Mouse (Mus musculus) WW6 (cell line): Measurements from ENCODE around the gene Top1.

Experiments used
- DNase-seq: peaks from one replicate; pipeline ENCODE4 v3.0.0-alpha.2; 2013; ENCODE audit warnings: low read depth, low spot score

The Top1 gene

DNA sequence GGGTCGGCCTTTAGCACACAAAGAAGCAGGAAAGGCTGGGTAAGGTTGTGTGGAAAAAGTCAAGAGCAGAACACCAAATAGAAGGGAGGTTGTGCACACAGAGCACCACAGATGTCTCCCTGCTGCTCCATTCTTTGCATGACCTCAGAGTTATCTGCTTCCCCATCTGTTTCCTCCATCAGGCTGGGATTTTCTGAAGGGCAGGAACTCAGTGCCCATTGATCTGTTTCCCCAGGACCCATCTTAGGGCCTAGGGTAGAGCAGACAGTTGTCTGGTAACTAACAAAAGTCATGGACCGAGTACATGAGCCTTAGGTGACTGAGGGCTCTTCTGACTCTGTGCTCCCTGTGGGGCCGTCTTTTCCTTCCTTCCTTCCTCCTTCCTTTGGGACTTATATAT is 95.9 kb downstream of the Top1 start:
- DNase-seq = no peak

DNA sequence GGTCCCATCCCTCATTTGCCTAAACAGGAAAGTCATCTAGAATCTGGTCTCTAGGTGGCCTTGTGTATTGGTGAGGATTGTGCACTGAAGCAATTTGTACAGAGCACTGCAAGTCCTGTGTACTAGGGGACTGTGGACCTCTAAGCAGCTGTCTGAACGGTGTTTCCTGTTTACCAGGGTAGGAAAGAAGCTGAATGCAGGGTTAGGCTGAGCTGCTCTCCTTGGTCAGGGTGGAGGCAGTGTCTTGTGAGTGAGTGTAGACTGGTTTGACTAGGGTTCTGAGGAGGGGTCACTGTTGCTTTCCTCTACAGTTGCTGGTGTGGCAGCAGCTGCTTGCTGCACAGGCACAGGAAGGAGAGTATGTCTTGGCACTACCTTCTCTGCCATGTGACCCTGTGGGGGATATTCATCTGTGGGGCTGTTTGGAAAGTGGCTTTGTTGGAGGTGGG is 96.5 kb downstream of the Top1 start:
- DNase-seq = no peak

DNA sequence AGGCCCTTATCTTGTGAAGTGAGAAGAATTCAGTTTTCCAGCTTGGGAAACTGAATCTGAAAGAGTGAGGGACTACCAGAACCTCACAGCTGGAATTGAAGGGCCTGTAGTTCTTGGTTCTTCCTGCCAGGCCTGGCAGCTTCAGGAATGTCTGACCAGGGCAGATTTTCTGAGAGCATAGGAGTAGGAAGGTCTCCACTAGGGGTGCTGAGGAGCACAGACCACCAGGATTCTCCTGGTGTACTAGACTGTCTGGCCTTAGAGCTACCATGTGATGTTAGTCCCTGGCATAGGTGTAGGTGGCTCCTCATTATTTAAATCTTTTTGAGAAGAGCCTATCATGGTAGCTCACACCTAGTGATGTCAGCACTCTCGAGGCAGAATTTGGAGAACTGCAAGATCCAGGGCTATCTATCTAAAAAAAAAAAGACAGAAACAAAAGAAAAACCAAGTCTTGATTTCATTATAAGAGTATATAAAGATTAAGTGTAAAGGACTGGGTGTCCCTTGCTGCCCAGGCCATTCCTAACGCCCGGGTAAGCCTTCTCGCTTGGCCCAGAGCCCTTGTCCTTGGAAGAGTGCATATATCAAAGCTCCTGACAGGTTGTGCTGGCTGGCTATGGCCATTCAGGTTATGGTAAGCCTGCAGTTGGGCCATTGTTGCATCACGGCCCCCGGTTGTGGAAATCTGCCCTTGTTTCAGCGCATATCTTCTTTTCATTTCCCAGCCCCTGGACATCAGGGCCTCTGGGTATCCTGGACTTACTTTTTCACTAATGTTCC is 98.5 kb downstream of the Top1 start:
- DNase-seq = no peak

DNA sequence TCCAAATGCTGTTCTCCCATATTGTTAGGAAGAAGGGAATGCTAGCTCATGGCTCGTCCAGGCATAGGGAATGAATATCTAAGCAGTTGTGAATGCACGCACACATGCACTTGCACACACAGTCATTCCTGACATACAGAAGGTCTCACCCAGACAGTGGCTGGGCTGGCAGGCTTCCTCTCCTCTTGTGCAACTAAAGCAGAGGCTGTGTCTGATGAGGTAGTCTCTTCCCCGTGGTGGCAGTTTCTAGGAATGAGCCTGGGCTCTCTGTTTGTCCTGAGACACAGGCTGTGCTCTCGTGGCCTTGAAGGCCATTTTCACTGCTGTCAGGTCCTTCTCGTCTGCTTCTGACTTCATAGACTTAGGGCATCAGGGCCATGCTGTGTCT is 99.1 kb downstream of the Top1 start:
- DNase-seq = no peak

DNA sequence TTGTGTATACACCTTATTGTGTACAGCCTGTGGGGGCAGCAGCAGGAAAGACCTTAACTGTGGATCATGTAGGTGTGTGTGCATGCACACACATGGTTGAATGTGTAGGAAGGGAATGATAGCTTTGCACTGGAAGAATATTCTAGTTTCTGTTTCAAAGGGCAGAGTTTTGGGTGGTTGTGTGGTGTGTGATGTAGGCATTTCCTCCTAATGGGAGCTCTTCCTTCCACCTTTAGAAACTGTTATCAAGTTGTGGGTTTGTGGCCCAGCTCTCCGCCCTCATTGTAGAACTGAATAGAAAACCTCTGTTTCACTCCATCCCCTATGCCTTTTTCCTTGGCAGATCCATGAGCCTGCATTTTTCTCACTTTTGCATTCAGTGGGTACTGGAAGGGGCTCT is 99.8 kb downstream of the Top1 start:
- DNase-seq = no peak

DNA sequence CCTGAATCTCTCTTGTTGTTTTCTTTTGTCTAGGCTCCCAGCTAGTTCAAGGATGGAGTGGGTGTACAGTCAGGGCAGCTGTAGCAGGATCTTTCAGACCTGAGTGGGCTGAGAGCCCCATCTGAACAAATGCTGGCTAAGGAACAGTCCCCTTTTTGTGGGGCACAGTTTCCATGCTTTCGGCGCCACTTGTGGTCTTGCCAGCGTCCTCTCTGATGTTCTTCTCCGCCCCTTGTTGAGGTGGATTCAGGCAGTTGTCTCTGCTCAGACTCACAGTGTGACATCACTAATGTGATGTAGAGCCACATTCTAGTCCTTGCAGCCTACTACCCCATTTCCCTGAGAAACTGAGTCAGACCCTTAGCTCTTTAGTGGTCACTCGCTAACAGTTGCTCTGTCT is 100.9 kb downstream of the Top1 start:
- no peak for DNase-seq

DNA sequence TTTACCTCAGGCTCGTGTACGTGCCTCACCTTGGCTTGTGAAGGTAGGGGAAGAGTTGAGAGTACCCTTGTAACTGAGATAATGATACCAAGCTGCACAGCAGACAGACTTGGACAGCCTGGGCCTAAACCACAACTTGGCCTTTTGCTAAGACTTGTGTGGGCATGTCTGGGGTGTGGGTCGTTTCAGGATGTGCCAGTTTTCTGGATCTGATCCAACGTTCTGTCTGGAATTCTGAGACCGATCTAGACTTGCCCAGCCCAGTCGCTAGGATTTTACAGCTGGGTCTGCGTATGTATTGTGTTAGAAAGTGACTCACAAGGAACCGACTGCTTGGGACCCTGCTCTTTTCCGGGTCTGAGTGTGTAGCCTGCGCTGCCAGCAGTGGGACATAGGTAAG is 101.4 kb downstream of the Top1 start:
- DNase-seq = no peak

DNA sequence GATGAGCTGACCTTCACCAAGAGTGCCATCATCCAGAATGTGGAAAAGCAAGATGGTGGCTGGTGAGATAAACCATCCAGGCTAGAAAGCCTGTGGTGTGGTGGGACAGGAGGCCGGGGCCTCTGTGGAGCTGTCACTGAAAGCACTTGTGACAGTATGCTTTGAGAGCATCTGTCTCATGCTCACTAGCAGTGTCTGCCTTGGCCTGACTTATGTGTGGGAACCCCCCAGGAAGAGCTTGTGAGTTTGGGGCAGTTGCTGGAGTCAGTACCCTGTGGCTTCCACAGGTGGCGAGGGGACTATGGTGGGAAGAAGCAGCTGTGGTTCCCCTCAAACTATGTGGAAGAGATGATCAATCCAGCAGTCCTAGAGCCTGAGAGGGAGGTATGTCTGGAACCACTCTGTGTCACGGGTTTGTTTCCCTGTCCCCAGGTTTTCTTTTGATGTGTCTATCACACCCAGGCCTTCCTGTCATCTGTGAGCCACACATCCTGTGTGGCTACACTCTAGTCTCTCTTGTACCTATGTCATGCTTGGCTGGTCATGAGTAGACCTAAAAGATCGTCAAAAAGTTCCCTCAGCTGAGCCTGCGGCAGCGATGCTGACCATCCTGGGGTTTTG is 111.0 kb downstream of the Top1 start:
- no peak for DNase-seq

DNA sequence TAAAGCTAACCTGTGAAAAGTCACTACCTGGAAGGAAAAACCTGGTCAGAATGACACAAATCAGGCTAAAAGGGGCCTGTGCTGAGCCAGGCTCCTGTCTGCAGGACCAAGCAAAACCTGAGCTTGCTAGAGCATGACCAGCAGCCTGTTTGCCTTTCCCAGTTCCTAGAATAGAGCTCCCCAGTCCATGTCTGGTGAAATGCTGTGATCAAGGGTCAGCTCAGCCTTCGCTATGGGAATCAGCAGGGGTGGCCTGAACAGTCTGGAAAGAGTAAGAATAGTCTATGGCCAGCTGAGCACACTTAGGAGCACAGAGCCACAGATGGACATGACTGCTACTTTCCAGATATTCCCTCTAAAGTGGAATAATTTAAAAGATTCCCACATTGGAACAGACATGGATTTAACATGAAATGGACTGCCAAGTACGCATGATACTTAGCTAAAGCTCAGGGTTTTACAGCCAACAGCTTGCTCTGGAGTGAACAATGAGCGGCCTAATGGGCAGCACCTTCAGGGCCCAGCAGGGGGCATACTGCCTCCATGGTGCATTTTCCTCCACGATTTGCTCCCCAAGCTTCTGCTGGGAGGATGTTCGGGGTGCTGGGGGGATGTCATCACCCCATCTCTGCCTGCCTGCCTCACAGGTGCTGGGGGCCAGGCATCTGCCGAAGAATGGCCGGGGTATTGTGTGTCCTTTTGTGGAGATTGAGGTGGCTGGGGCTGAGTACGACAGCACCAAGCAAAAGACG is 114.9 kb downstream of the Top1 start:
- no peak for DNase-seq

DNA sequence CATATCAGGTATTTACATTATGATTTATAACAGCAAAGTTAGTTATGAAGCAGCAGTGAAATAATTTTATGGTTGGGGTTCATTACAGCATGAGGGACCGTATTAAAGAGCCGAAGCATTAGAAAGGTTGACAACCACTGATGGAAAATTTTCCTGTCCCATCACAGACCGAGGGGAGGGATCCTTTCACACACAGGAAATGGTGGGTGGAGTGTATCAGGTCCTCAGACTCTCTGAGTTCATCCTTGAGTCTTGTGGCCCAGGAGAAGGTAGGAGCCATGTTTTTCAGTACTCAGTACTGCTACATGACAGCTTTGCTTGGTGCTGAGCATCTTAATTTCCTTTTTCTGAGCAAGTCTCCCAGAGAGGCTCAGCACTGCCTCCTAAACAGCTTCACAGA is 118.1 kb downstream of the Top1 start:
- no peak for DNase-seq

DNA sequence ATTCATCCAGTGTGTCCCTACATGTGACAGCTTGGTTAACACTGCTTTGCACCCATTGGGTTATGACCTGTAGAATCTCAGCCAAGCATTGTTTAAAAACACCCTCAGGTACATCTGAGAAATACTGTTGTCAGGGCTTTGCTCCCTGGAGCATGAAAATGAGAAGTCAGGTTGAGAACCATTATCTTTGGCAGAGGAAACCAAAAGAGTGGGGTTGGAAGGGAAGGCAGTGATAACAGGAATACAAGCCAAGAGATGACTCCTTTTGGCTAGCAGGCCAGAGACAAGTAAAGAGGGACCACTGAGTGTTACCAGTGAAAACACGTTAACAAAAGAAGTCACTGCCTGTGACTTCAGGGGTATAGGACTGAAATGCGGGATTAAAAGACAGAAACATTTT is 118.7 kb downstream of the Top1 start:
- DNase-seq = no peak

DNA sequence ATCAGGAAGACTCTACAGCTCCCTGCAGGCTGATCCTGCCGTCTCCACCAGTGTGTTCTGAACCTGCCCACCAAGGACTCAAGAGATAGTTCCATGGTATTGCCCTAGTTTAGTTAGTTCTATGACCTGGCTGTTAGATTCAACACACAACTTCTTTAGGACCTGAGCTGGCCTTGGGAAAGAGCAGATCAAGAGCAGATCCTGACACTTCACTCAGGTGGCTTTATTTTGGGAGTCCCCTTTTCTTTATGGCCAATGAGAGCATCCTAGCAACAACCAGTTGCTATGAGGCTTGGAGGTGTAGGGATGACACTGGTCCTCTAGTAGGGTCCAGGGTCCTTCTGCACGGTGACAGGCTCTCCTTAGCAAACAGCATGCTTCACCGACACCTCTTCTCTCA is 119.4 kb downstream of the Top1 start:
- no peak for DNase-seq

DNA sequence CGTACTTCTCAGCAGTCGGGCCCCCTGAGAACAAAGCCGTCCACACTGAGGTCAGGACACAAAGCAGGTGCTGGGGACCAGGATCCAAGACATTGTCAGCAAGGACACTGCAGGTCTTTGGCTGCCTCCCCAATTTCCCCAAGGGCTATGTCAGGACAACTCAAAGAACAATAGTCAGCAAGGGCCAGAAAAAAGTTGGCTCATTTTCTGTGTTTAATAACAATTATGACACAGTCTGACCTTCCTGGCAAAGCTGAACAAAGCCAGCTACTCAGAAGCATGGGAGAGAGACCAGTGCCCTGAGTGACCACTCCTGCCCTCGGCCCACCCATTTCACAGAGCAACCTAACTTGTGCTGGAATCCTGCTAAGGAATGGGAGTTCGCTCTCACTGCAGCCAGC is 120.7 kb downstream of the Top1 start:
- no peak for DNase-seq

DNA sequence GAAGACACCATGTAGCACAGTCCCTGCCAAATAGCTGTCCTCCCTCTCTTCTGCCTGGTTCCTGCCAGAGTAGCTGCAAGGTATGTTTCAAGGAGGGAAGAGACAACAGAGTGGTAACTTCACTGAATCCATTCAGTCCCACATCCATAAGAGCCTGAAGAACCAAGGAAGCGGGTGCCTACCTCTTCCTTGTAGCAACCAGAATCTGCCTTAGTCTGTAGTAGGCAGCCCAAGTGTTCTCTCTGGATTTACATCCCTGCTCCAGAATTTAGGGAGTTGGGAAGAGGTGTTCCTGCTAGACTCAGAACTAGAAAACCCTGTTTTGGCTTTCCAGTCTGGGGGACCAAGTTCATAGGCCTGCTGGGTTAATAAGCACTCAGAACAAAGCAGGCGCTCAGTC is 121.5 kb downstream of the Top1 start:
- DNase-seq = no peak

DNA sequence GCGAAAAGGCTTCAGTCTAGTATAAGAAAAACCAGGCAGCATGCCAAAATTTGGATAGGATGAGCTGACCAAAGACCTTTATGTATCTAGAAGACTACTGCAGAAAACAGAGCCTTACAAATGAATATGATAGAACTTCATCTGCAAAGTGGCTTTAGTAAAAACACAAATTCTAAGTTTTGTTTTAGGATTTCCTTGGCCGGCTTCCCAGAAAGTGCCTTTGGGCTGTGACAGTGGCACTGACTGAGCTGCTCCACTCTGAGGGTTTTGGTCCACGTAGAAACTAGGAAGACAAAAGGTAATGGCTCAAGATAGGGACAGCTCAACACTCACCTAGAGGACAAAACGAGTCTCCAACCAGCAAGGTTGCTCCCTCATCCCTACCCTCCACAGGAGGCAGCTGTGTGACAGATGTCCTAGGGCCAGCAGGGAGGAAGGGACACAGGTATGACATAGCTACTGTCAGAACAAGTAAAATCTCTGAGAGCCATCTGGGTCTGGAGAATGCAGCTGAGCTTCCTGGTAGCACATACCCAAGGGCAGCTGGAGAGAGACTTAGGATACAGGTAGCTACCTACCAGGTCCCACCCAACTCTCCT is 122.5 kb downstream of the Top1 start:
- DNase-seq = no peak

DNA sequence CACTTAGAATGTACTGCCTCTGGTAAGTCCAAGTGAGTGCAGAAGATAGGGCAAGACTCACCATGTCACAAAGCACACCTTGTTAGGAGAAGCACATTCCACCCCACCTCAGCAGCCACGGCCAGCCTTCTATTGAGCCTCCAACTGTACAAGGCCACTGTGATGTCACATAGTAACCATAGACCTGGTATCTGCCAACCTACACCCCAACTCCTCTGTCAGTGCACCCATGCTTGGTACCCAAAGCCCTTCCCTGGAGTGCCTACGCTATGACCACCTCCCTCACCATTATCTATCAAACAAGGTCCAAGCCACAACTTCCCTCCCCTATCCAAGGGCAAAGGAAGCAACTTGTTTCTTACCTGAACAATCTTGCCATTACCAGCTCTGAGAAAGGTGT is 123.3 kb downstream of the Top1 start:
- no peak for DNase-seq

DNA sequence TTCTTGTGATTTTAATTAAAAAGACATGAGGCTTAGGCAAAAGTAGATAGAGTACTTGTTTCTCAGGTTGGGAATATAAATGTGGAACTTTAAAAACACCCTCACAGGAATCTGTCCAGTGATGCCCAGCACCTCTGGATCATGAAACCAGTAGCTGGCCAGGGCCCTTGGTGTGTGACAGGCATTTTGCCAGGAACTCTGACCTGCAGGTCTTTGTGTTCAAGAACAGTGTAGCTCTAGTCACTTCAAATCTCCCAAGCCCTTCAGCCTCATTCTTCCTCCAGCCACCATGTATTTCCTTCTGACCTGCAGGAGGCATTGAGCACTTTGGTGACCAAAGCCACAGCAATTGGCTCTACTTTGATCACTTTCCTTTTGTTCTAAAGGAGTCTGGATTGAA is 124.7 kb downstream of the Top1 start:
- no peak for DNase-seq

DNA sequence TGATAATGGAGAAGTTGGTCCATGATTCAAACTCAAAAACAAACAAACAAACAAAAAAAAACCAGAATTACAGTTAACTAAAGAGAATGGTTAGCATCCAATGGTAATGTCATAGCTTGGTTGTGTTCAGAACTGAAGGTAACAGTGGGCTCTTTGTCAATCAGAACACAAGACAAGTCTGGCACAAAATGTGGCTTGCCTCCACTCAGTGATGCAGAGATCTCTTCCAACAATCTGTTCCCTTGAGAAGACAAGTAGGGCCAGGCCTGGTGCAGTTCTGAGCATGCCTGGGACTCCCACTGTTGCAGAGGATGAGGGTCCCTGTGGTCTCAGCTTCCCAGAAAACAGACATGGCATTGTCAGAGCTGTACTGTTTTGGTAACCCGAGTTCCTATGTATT is 125.2 kb downstream of the Top1 start:
- no peak for DNase-seq

DNA sequence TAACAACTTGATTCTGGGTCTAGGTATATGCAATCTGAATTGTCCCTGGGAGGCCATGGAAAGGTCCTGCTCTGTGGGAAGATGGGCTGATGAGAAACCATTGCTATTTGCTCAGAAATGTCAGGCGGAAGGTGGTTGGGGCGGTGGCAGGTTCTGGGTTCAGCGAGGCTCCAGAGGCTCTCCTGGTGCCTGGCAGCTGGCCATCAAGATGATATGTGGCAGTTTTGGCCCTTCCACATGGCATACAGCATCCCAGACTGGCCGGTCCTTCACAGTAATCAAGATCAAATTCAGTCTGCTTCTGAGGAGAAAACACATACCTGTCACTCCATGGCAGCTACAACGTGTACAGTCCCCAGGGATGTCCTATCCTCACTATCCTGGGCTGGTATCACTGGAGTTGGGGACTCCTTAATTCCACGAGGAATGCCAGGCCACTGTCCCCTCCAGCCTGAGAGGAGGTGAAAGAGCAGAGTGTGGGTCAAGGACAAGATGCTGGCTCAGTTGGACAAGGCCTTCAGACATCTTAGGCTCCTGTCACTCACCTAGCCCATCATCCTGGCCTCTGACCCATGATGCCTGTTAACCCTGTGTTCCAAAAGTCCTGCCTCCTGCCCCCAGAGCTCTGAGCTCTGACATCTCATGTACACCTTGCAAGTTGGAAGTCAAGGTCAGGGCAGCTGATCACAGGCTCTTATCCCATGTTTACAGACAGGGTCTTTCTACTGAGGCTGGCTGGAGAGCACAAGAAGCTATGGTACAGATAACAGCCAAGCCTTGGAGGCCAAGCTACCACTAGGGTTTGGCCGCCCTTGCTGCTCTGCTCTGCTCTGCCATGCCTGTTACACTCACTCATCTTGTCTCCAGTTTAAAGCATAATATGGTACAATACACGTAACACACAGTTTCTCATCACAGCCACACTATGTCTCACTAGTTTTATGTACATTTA is 125.9 kb downstream of the Top1 start:
- no peak for DNase-seq
